Mouse (Mus musculus): ENCODE results near the gene Rab29.
"Not testable (repeated sequence)": the region's sequence is repeated elsewhere in the genome, so short reads cannot be mapped to it uniquely, and the experiment has no call there.

Gene Rab29

GRCm38 (mm10) chr1:131865596-131865995 lies 1.4 kb upstream of the Rab29 start:
- no peak for DNase-seq (ENCODE audit: low spot score)

GRCm38 (mm10) chr1:131866304-131866999 lies 572 bp upstream of the Rab29 start:
- peak; percentile 8 for DNase-seq (ENCODE audit: low spot score)

GRCm38 (mm10) chr1:131867946-131868290 lies 894 bp downstream of the Rab29 start:
- DNase-seq (ENCODE audit: low spot score): peak; percentile 2

- DNase-seq (ENCODE audit: low spot score): no peak
Observed at GRCm38 (mm10) chr1:131869561-131869960, 2.5 kb downstream of the Rab29 start.

- no peak for DNase-seq (ENCODE audit: low spot score)
Observed at GRCm38 (mm10) chr1:131872856-131873255, 5.8 kb downstream of the Rab29 start.

GRCm38 (mm10) chr1:131879816-131880215 lies 12.8 kb downstream of the Rab29 start:
- DNase-seq (ENCODE audit: low spot score): no peak

- peak; percentile 5 for DNase-seq (ENCODE audit: low spot score)
Observed at GRCm38 (mm10) chr1:131882787-131883186, 15.8 kb downstream of the Rab29 start.

- no peak for DNase-seq (ENCODE audit: low spot score)
Observed at GRCm38 (mm10) chr1:131886173-131886572, 19.1 kb downstream of the Rab29 start.

- DNase-seq (ENCODE audit: low spot score): no peak
Observed at GRCm38 (mm10) chr1:131886641-131887040, 19.6 kb downstream of the Rab29 start.

- no peak for DNase-seq (ENCODE audit: low spot score)
Observed at GRCm38 (mm10) chr1:131890043-131890658, 23.1 kb downstream of the Rab29 start.

GRCm38 (mm10) chr1:131891436-131891835 lies 24.4 kb downstream of the Rab29 start:
- no peak for DNase-seq (ENCODE audit: low spot score)

GRCm38 (mm10) chr1:131902679-131903078 lies 35.7 kb downstream of the Rab29 start:
- no peak for DNase-seq (ENCODE audit: low spot score)

GRCm38 (mm10) chr1:131903251-131903650 lies 36.2 kb downstream of the Rab29 start:
- DNase-seq (ENCODE audit: low spot score): no peak

GRCm38 (mm10) chr1:131905497-131905896 lies 38.5 kb downstream of the Rab29 start:
- no peak for DNase-seq (ENCODE audit: low spot score)

GRCm38 (mm10) chr1:131908456-131908855 lies 41.4 kb downstream of the Rab29 start:
- DNase-seq (ENCODE audit: low spot score): no peak

- DNase-seq (ENCODE audit: low spot score): not testable (repeated sequence)
Observed at GRCm38 (mm10) chr1:131909236-131909635, 42.2 kb downstream of the Rab29 start.

- peak; percentile 100 for DNase-seq (ENCODE audit: low spot score)
Observed at GRCm38 (mm10) chr1:131910001-131910648, 43.1 kb downstream of the Rab29 start, which contains the start of gene Nucks1. TSS of gene Nucks1 (plus strand) at chr1:131910534.

- DNase-seq (ENCODE audit: low spot score): peak; percentile 76
Observed at GRCm38 (mm10) chr1:131910674-131911558, 43.9 kb downstream of the Rab29 start.

- no peak for DNase-seq (ENCODE audit: low spot score)
Observed at GRCm38 (mm10) chr1:131917634-131918033, 50.6 kb downstream of the Rab29 start.

GRCm38 (mm10) chr1:131919052-131919451 lies 52.0 kb downstream of the Rab29 start:
- DNase-seq (ENCODE audit: low spot score): no peak

GRCm38 (mm10) chr1:131922100-131922499 lies 55.1 kb downstream of the Rab29 start:
- no peak for DNase-seq (ENCODE audit: low spot score)
